Comparison of ENCODE assay signal across 8 mouse cellular contexts in the genomic region with DNA sequence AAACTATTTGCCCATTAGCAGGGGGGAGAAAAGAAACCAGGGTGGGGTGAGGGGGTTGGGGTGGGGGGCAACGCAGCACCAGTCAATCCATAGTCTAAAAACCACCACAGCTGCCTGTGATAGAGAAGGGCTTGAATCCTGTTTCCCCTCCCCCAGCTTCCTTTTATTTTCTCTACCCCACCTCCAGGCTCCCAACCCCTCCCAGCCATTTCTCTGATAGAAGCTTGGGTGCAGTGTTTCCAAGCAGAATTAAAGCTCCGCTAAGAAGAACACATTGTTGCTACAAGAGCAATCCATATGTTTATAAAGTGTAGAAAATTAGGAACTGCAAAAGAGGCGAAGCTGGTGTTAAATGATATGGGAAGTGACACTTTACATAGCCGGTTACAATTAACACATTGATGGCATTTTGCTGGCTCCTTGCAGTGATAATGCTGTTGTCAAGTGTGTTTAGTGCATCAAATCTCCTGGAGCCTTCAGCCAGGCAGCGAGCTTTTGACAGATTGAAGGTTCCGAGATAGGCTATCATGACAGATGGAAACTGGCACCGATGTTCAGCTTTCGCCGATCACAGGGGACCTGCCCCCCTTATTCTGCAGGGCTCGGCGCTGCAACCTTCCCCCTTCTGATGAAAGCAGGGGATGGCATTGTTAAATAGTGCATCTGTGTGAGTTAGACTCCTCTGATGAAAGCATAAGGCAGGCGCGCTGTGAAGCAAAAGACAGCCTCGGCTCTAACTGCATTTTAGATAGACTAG.
DNase-seq lines count a peak whose midpoint lies in the region; ATAC-seq and TF ChIP-seq lines count a peak whose summit lies in the region.

No protein-coding gene starts in this region.

- no peaks in the 10 kb centered on the region for H3K9me3 ChIP-seq in kidney, embryonic 14.5 days (ENCODE audit: control insufficient read depth, low read length)
- no peaks in the 10 kb centered on the region for H3K9me3 ChIP-seq in forebrain, postnatal 0 days (ENCODE audit: low read length)
- no peaks in the 10 kb centered on the region for H3K9me3 ChIP-seq in midbrain, embryonic 14.5 days (ENCODE audit: control insufficient read depth, low read length)

- no peak for ATAC-seq in kidney, embryonic 14.5 days (ENCODE audit: low FRiP score, low TSS enrichment)
- ATAC-seq in forebrain, postnatal 0 days = peak; percentile 90
- ATAC-seq in midbrain, embryonic 14.5 days (ENCODE audit: low FRiP score, low TSS enrichment) = peak; percentile 83

- H3K4me1 ChIP-seq in kidney, embryonic 14.5 days (ENCODE audit: control insufficient read depth, insufficient read depth, low read length) = peaks cover 4% of the 10 kb centered on the region; the same call in 1 of the 2 replicates
- peaks cover 11% of the 10 kb centered on the region for H3K4me1 ChIP-seq in forebrain, postnatal 0 days (ENCODE audit: insufficient read depth)
- peaks cover 32% of the 10 kb centered on the region for H3K4me1 ChIP-seq in midbrain, embryonic 14.5 days (ENCODE audit: control insufficient read depth, insufficient read depth, low read length)
- H3K4me1 ChIP-seq in lung, adult 2 months (ENCODE audit: control insufficient read depth, insufficient read depth, low read length) = no peaks in the 10 kb centered on the region

- WGBS in kidney, embryonic 14.5 days = under 1% methylated on average over 14 of the region's 14 CpGs
- under 1% methylated on average over 14 of the region's 14 CpGs for WGBS in forebrain, postnatal 0 days
- under 1% methylated on average over 14 of the region's 14 CpGs for WGBS in midbrain, embryonic 14.5 days
- 5% methylated on average over 14 of the region's 14 CpGs for WGBS in lung, adult 2 months

- H3K4me2 ChIP-seq in kidney, embryonic 14.5 days (replicated peaks; ENCODE audit: low read depth, low read length) = peak overlapping the region; percentile 43
- peak overlapping the region; percentile 58 for H3K4me2 ChIP-seq in forebrain, postnatal 0 days (ENCODE audit: low read depth)
- H3K4me2 ChIP-seq in midbrain, embryonic 14.5 days (ENCODE audit: low read length) = peak overlapping the region; percentile 57

- peak overlapping the region; percentile 8; the same call in 1 of the 2 replicates for H3K9ac ChIP-seq in kidney, embryonic 14.5 days (ENCODE audit: low read depth, low read length)
- H3K9ac ChIP-seq in forebrain, postnatal 0 days = peak overlapping the region; percentile 34
- peak overlapping the region; percentile 43 for H3K9ac ChIP-seq in midbrain, embryonic 14.5 days (replicated peaks; ENCODE audit: low read length)

- peaks cover 9% of the 10 kb centered on the region for H3K27me3 ChIP-seq in kidney, embryonic 14.5 days (ENCODE audit: control insufficient read depth, insufficient read depth, low read length)
- no peaks in the 10 kb centered on the region for H3K27me3 ChIP-seq in forebrain, postnatal 0 days (ENCODE audit: insufficient read depth, low read length)
- H3K27me3 ChIP-seq in midbrain, embryonic 14.5 days (ENCODE audit: control insufficient read depth, insufficient read depth, low read length) = no peaks in the 10 kb centered on the region

- DNase-seq in kidney, postnatal 25 days = no peak
- peak; percentile 63 for DNase-seq in embryo, embryonic 10.5 days (ENCODE audit: low spot score)
- peak; percentile 74 for DNase-seq in forebrain, postnatal 0 days
- peak; percentile 79 for DNase-seq in midbrain, embryonic 14.5 days
- DNase-seq in ovary, postnatal 14 days (ENCODE audit: low spot score) = no peak
- no peak for DNase-seq in urinary bladder, postnatal 10 days (ENCODE audit: low spot score)
- DNase-seq in lung, adult 2 months = no peak

- H3K36me3 ChIP-seq in kidney, embryonic 14.5 days (ENCODE audit: control insufficient read depth, insufficient read depth, low read length) = no peaks in the 10 kb centered on the region
- no peaks in the 10 kb centered on the region for H3K36me3 ChIP-seq in forebrain, postnatal 0 days (ENCODE audit: insufficient read depth)
- no peaks in the 10 kb centered on the region for H3K36me3 ChIP-seq in midbrain, embryonic 14.5 days (ENCODE audit: control insufficient read depth, insufficient read depth, low read length)

- H3K27ac ChIP-seq in kidney, embryonic 14.5 days (ENCODE audit: low read depth, low read length) = no peak overlapping the region
- H3K27ac ChIP-seq in forebrain, postnatal 0 days (ENCODE audit: low read depth, low read length) = peak overlapping the region; percentile 67
- peak overlapping the region; percentile 83 for H3K27ac ChIP-seq in midbrain, embryonic 14.5 days (replicated peaks; ENCODE audit: low read depth, low read length)

- H3K4me3 ChIP-seq in kidney, embryonic 14.5 days (ENCODE audit: low read length) = peak overlapping the region; percentile 27
- H3K4me3 ChIP-seq in forebrain, postnatal 0 days (ENCODE audit: low read depth, low read length) = peak overlapping the region; percentile 26
- H3K4me3 ChIP-seq in midbrain, embryonic 14.5 days (replicated peaks; ENCODE audit: low read depth, low read length) = peak overlapping the region; percentile 23
- H3K4me3 ChIP-seq in lung, adult 2 months (replicated peaks; ENCODE audit: extremely low read depth, low read depth, low read length) = no peak overlapping the region

- no peak; the same call in 1 of the 2 replicates for TF ChIP-seq CTCF in forebrain, postnatal 0 days (IDR thresholded peaks at IDR 0.05; ENCODE audit: low read depth)
- no peak for TF ChIP-seq CTCF in lung, adult 2 months (IDR thresholded peaks at IDR 0.05; ENCODE audit: insufficient read depth, low read length)

- TF ChIP-seq POLR2A in lung, adult 2 months (IDR thresholded peaks at IDR 0.05; ENCODE audit: borderline replicate concordance, extremely low read depth, low read depth, low read length) = no peak

Comparison
In these comparisons a context has a peak if more than half of its experiments do, and no peak if none do; other contexts are left out.
1. DNase-seq: peak in embryo, embryonic 10.5 days (single experiment), forebrain, postnatal 0 days (single experiment) and midbrain, embryonic 14.5 days (single experiment); none in kidney, postnatal 25 days (0 of 2), ovary, postnatal 14 days (single experiment), urinary bladder, postnatal 10 days (single experiment) and lung, adult 2 months (single experiment).
2. Peak in every context shown above with its lines, with median percentiles within 50 percentile points of each other: H3K4me2 ChIP-seq and H3K9ac ChIP-seq.